Mouse (Mus musculus) neural tube, embryonic 12.5 days (tissue): ENCODE results near the gene Rint1. TPM values are rescaled to one million over a fixed set of nuclear protein-coding genes. Genes with fewer than 3 reads are reported as not detected.

Experiments
- ATAC-seq: fragments of 200-750 bp; cut with Nextera tagmentation; 2 replicates; pipeline ENCODE4 v1.8.0; 2017; ENCODE audit warnings: low read depth, mild to moderate bottlenecking, moderate TSS enrichment, moderate library complexity; ENCODE audit not compliant: low FRiP score
- H3K27ac ChIP-seq: fragments of 300-500 bp; sonication (generic); 2 replicates; pipeline ENCODE4 v1.5.1; 2016
- H3K27me3 ChIP-seq: fragments of 300-500 bp; sonication (generic); replicated peaks from 2 replicates; pipeline ENCODE4 v1.6.1; 2016; ENCODE audit warnings: mild to moderate bottlenecking
- H3K36me3 ChIP-seq: fragments of 300-500 bp; sonication (generic); 2 replicates; pipeline ENCODE4 v1.6.1; 2016; ENCODE audit warnings: mild to moderate bottlenecking
- H3K4me1 ChIP-seq: fragments of 300-500 bp; sonication (generic); 2 replicates; pipeline ENCODE4 v1.6.1; 2016
- H3K4me2 ChIP-seq: fragments of 300-500 bp; sonication (generic); replicated peaks from 2 replicates; pipeline ENCODE4 v1.6.1; 2016; ENCODE audit warnings: mild to moderate bottlenecking
- H3K4me3 ChIP-seq: fragments of 300-500 bp; sonication (generic); 2 replicates; pipeline ENCODE4 v1.5.1; 2016
- H3K9ac ChIP-seq: fragments of 300-500 bp; sonication (generic); 2 replicates; pipeline ENCODE4 v1.6.1; 2016; ENCODE audit warnings: mild to moderate bottlenecking
- H3K9me3 ChIP-seq: fragments of 300-500 bp; sonication (generic); 2 replicates; pipeline ENCODE4 v1.6.1; 2016; ENCODE audit warnings: mild to moderate bottlenecking
- WGBS: fragments of 180-500 bp; shearing (Covaris S2); methylation state at CpG from one replicate; pipeline ENCODE4 v1.1.7; 2016; 5-methylcytosine and 5-hydroxymethylcytosine counted together
- polyA plus RNA-seq: library from polyadenylated mRNA; unstranded; fragments of >200 nt; fragmentation: Nextera tagmentation; extraction: Ambion mirVana; gene quantifications from 2 replicates; pipeline ENCODE4 v1.2.1, GENCODE M21; 2016

The Rint1 gene
- polyA plus RNA-seq, 1 experiment from 2014 or later: 35.5 TPM

- Histone ChIP-seq H3K4me3 (no peak overlapping the region), H3K4me2 (no peak overlapping the region), H3K27me3 (no peaks in the 10 kb centered on the region), H3K9ac (no peak overlapping the region), H3K9me3 (no peaks in the 10 kb centered on the region), H3K4me1 (no peaks in the 10 kb centered on the region), H3K36me3 (peaks cover 49% of the 10 kb centered on the region), H3K27ac (no peak overlapping the region)
- no peak for ATAC-seq
- 82% methylated on average over 7 of the region's 7 CpGs for WGBS
These were observed 71.1 kb downstream of the Rint1 start for GRCm38 (mm10) chr5:23858643-23859042.

GRCm38 (mm10) chr5:23859087-23859718, 71.7 kb downstream of the Rint1 start:
- Histone ChIP-seq H3K4me2 (no peak overlapping the region), H3K27me3 (no peaks in the 10 kb centered on the region), H3K27ac (no peak overlapping the region), H3K9me3 (no peaks in the 10 kb centered on the region), H3K4me1 (no peaks in the 10 kb centered on the region), H3K9ac (no peak overlapping the region), H3K36me3 (peaks cover 44% of the 10 kb centered on the region), H3K4me3 (no peak overlapping the region)
- WGBS: 91% methylated on average over 1 of the region's 1 CpGs
- ATAC-seq: no peak

- H3K4me1 ChIP-seq: no peaks in the 10 kb centered on the region
- H3K9me3 ChIP-seq: no peaks in the 10 kb centered on the region
- H3K9ac ChIP-seq: no peak overlapping the region
- WGBS: 54% methylated on average over 5 of the region's 5 CpGs
- no peak overlapping the region for H3K4me3 ChIP-seq
- H3K4me2 ChIP-seq: no peak overlapping the region
- no peak for ATAC-seq
- no peaks in the 10 kb centered on the region for H3K27me3 ChIP-seq
- no peak overlapping the region for H3K27ac ChIP-seq
- H3K36me3 ChIP-seq: peaks cover 37% of the 10 kb centered on the region
These were observed 72.4 kb downstream of the Rint1 start for GRCm38 (mm10) chr5:23859896-23860295.

- WGBS: 94% methylated on average over 9 of the region's 9 CpGs
- Histone ChIP-seq H3K9ac (no peak overlapping the region), H3K9me3 (no peaks in the 10 kb centered on the region), H3K27me3 (no peaks in the 10 kb centered on the region), H3K27ac (no peak overlapping the region), H3K4me2 (no peak overlapping the region), H3K4me3 (no peak overlapping the region), H3K36me3 (peaks cover 19% of the 10 kb centered on the region), H3K4me1 (no peaks in the 10 kb centered on the region)
- ATAC-seq: no peak
These were observed 74.2 kb downstream of the Rint1 start for GRCm38 (mm10) chr5:23861721-23862120.

GRCm38 (mm10) chr5:23862291-23862690, 74.8 kb downstream of the Rint1 start:
- ATAC-seq: no peak
- WGBS: 87% methylated on average over 5 of the region's 5 CpGs

GRCm38 (mm10) chr5:23863166-23864053, 75.9 kb downstream of the Rint1 start:
- Histone ChIP-seq H3K9me3 (no peaks in the 10 kb centered on the region), H3K9ac (no peak overlapping the region)
- WGBS: 81% methylated on average over 7 of the region's 7 CpGs

More at GRCm38 (mm10) chr5:23862291-23862690, 74.8 kb downstream of the Rint1 start:
- peaks cover 13% of the 10 kb centered on the region for H3K36me3 ChIP-seq
- no peak overlapping the region for H3K4me2 ChIP-seq
- H3K27ac ChIP-seq: no peak overlapping the region
- H3K4me3 ChIP-seq: no peak overlapping the region
- H3K9me3 ChIP-seq: no peaks in the 10 kb centered on the region
- H3K4me1 ChIP-seq: no peaks in the 10 kb centered on the region
- no peak overlapping the region for H3K9ac ChIP-seq
- H3K27me3 ChIP-seq: no peaks in the 10 kb centered on the region

GRCm38 (mm10) chr5:23864054-23864965, 76.8 kb downstream of the Rint1 start:
- Histone ChIP-seq H3K9ac (no peak overlapping the region), H3K4me3 (no peak overlapping the region), H3K4me2 (no peak overlapping the region), H3K36me3 (peaks cover 4% of the 10 kb centered on the region; the same call in 1 of the 2 replicates), H3K9me3 (no peaks in the 10 kb centered on the region), H3K27me3 (no peaks in the 10 kb centered on the region), H3K27ac (no peak overlapping the region), H3K4me1 (no peaks in the 10 kb centered on the region)
- 89% methylated on average over 13 of the region's 13 CpGs for WGBS
- no peak for ATAC-seq

More at GRCm38 (mm10) chr5:23863166-23864053, 75.9 kb downstream of the Rint1 start:
- no peak overlapping the region for H3K4me2 ChIP-seq
- no peak overlapping the region for H3K27ac ChIP-seq
- no peak overlapping the region for H3K4me3 ChIP-seq
- H3K36me3 ChIP-seq: peaks cover 4% of the 10 kb centered on the region; the same call in 1 of the 2 replicates
- no peak for ATAC-seq
- H3K27me3 ChIP-seq: no peaks in the 10 kb centered on the region
- H3K4me1 ChIP-seq: no peaks in the 10 kb centered on the region

GRCm38 (mm10) chr5:23865941-23866340, 78.4 kb downstream of the Rint1 start:
- H3K27me3 ChIP-seq: no peaks in the 10 kb centered on the region
- no peaks in the 10 kb centered on the region for H3K4me1 ChIP-seq
- no peaks in the 10 kb centered on the region for H3K36me3 ChIP-seq
- H3K9me3 ChIP-seq: no peaks in the 10 kb centered on the region
- 76% methylated on average over 5 of the region's 5 CpGs for WGBS
- ATAC-seq: no peak
- no peak overlapping the region for H3K4me3 ChIP-seq
- no peak overlapping the region for H3K9ac ChIP-seq
- no peak overlapping the region for H3K27ac ChIP-seq
- no peak overlapping the region for H3K4me2 ChIP-seq

Other genes starting within 250 kb of the Rint1 start
- 68.5 and 75.3 TPM in 2 replicates for gene Srpk2, start 103.1 kb upstream of the Rint1 start, polyA plus RNA-seq
- gene Pus7, start 4.0 kb upstream of the Rint1 start, polyA plus RNA-seq: 22.5 and 22.7 TPM in 2 replicates
- 104 and 113 TPM in 2 replicates for gene Tomm7, start 56.5 kb downstream of the Rint1 start, polyA plus RNA-seq
- gene Fam126a, start 243.0 kb downstream of the Rint1 start, polyA plus RNA-seq: 41.0 and 42.6 TPM in 2 replicates